Mouse (Mus musculus) macrophage (primary cell): ENCODE results near the gene Neurl4. TPM values are rescaled to one million over a fixed set of nuclear protein-coding genes. Genes with fewer than 3 reads are reported as not detected.
A peak's percentile ranks its signal among the peaks of the same experiment; 100 is the strongest.
"Not testable (repeated sequence)": the region's sequence is repeated elsewhere in the genome, so short reads cannot be mapped to it uniquely, and the experiment has no call there.

Source experiments
- H3K27ac ChIP-seq: fragments of 350-480 bp; formaldehyde crosslinking; 2 replicates; pipeline ENCODE4 v1.9.0; 2021
- H3K36me3 ChIP-seq: fragments of 350-480 bp; formaldehyde crosslinking; 2 replicates; pipeline ENCODE4 v1.9.0; 2021; ENCODE audit errors: inconsistent target
- H3K4me3 ChIP-seq: fragments of 350-480 bp; formaldehyde crosslinking; 2 replicates; pipeline ENCODE4 v1.9.0; 2021; ENCODE audit errors: inconsistent target
- H3K79me2 ChIP-seq: fragments of 350-480 bp; formaldehyde crosslinking; 2 replicates; pipeline ENCODE4 v1.9.0; 2021; ENCODE audit errors: inconsistent target
- WGBS: methylation state at CpG from one replicate; pipeline ENCODE4 v1.1.7; 2026; ENCODE audit warnings: inconsistent platforms; ENCODE audit not compliant: missing documents; 5-methylcytosine and 5-hydroxymethylcytosine counted together
- polyA plus RNA-seq: library from polyadenylated mRNA; stranded (reverse); fragments of 250-400 nt; gene quantifications from 3 replicates; pipeline ENCODE4 v1.2.4, GENCODE M21; 2018; ENCODE audit warnings: inconsistent platforms

Neurl4 gene
- polyA plus RNA-seq, 1 experiment from 2014 or later, result 14.9 TPM

GRCm38 (mm10) chr11:69927501-69927900 is 26.6 kb downstream of the Neurl4 start:
- H3K79me2 ChIP-seq, result no peaks in the 10 kb centered on the region
- H3K4me3 ChIP-seq, result no peak overlapping the region
- no peaks in the 10 kb centered on the region for H3K36me3 ChIP-seq
- WGBS, result 95% methylated on average over 2 of the region's 2 CpGs
- H3K27ac ChIP-seq, result no peak overlapping the region

GRCm38 (mm10) chr11:69929712-69930111 is 28.8 kb downstream of the Neurl4 start:
- Histone ChIP-seq H3K79me2 (no peaks in the 10 kb centered on the region), H3K4me3 (no peak overlapping the region), H3K27ac (no peak overlapping the region), H3K36me3 (no peaks in the 10 kb centered on the region)
- WGBS, result 57% methylated on average over 4 of the region's 4 CpGs

- not testable (repeated sequence) for H3K36me3 ChIP-seq, H3K27ac ChIP-seq, H3K79me2 ChIP-seq, H3K4me3 ChIP-seq
- 89% methylated on average over 8 of the region's 8 CpGs for WGBS
These were observed 29.3 kb downstream of the Neurl4 start for GRCm38 (mm10) chr11:69930176-69930575.

GRCm38 (mm10) chr11:69930967-69931537 is 30.2 kb downstream of the Neurl4 start:
- no peak overlapping the region for H3K4me3 ChIP-seq
- H3K79me2 ChIP-seq, result no peaks in the 10 kb centered on the region
- peak overlapping the region; percentile 33 for H3K27ac ChIP-seq
- WGBS, result 5% methylated on average over 3 of the region's 3 CpGs
- no peaks in the 10 kb centered on the region for H3K36me3 ChIP-seq

- H3K36me3 ChIP-seq, result no peaks in the 10 kb centered on the region
- no peak overlapping the region for H3K4me3 ChIP-seq
- WGBS, result 28% methylated on average over 7 of the region's 8 CpGs
- peak overlapping the region; percentile 33; the same call in 1 of the 2 replicates for H3K27ac ChIP-seq
- no peaks in the 10 kb centered on the region for H3K79me2 ChIP-seq
These were observed 30.9 kb downstream of the Neurl4 start for GRCm38 (mm10) chr11:69931769-69932168.

GRCm38 (mm10) chr11:69932254-69932653 is 31.4 kb downstream of the Neurl4 start:
- WGBS, result 72% methylated on average over 3 of the region's 3 CpGs
- Histone ChIP-seq H3K36me3 (no peaks in the 10 kb centered on the region), H3K4me3 (no peak overlapping the region), H3K79me2 (no peaks in the 10 kb centered on the region), H3K27ac (no peak overlapping the region)

GRCm38 (mm10) chr11:69933066-69933465 is 32.2 kb downstream of the Neurl4 start:
- Histone ChIP-seq H3K79me2 (no peaks in the 10 kb centered on the region), H3K27ac (no peak overlapping the region), H3K4me3 (no peak overlapping the region), H3K36me3 (no peaks in the 10 kb centered on the region)
- WGBS, result 71% methylated on average over 4 of the region's 4 CpGs

- Histone ChIP-seq H3K79me2 (no peaks in the 10 kb centered on the region), H3K4me3 (no peak overlapping the region), H3K36me3 (no peaks in the 10 kb centered on the region), H3K27ac (no peak overlapping the region)
- 2% methylated on average over 17 of the region's 18 CpGs for WGBS
These were observed 33.3 kb downstream of the Neurl4 start for GRCm38 (mm10) chr11:69934169-69934568.

- Histone ChIP-seq H3K79me2 (no peaks in the 10 kb centered on the region), H3K27ac (no peak overlapping the region), H3K36me3 (no peaks in the 10 kb centered on the region), H3K4me3 (no peak overlapping the region)
- WGBS, result 22% methylated on average over 6 of the region's 6 CpGs
These were observed 33.8 kb downstream of the Neurl4 start for GRCm38 (mm10) chr11:69934681-69935080.

- Histone ChIP-seq H3K36me3 (no peaks in the 10 kb centered on the region), H3K79me2 (no peaks in the 10 kb centered on the region), H3K27ac (no peak within 1 kb of the TSS), H3K4me3 (no peak within 1 kb of the TSS)
- WGBS, result 2% methylated on average over 62 of the region's 62 CpGs
These were observed 34.4 kb downstream of the Neurl4 start, which contains the start of gene Ybx2 for GRCm38 (mm10) chr11:69935137-69935879. Ybx2 (plus strand) TSS chr11:69935796.

GRCm38 (mm10) chr11:69936156-69936555 is 35.3 kb downstream of the Neurl4 start:
- H3K36me3 ChIP-seq, result no peaks in the 10 kb centered on the region
- no peaks in the 10 kb centered on the region for H3K79me2 ChIP-seq
- H3K4me3 ChIP-seq, result no peak overlapping the region
- 2% methylated on average over 25 of the region's 30 CpGs for WGBS
- H3K27ac ChIP-seq, result no peak overlapping the region

- 74% methylated on average over 8 of the region's 9 CpGs for WGBS
- H3K36me3 ChIP-seq, result no peaks in the 10 kb centered on the region
- no peak overlapping the region for H3K27ac ChIP-seq
- no peak overlapping the region for H3K4me3 ChIP-seq
- H3K79me2 ChIP-seq, result no peaks in the 10 kb centered on the region
These were observed 36.0 kb downstream of the Neurl4 start for GRCm38 (mm10) chr11:69936714-69937347.

- no peak overlapping the region for H3K4me3 ChIP-seq
- H3K27ac ChIP-seq, result no peak overlapping the region
- no peaks in the 10 kb centered on the region for H3K79me2 ChIP-seq
- WGBS, result 52% methylated on average over 4 of the region's 4 CpGs
- H3K36me3 ChIP-seq, result no peaks in the 10 kb centered on the region
These were observed 36.5 kb downstream of the Neurl4 start for GRCm38 (mm10) chr11:69937385-69937784.

- Histone ChIP-seq H3K27ac (no peak overlapping the region), H3K79me2 (no peaks in the 10 kb centered on the region), H3K36me3 (no peaks in the 10 kb centered on the region), H3K4me3 (no peak overlapping the region)
- 77% methylated on average over 5 of the region's 5 CpGs for WGBS
These were observed 37.0 kb downstream of the Neurl4 start for GRCm38 (mm10) chr11:69937834-69938233.

GRCm38 (mm10) chr11:69938401-69938979 is 37.6 kb downstream of the Neurl4 start:
- WGBS, result 80% methylated on average over 9 of the region's 9 CpGs
- no peaks in the 10 kb centered on the region for H3K36me3 ChIP-seq
- no peak overlapping the region for H3K27ac ChIP-seq
- H3K4me3 ChIP-seq, result no peak overlapping the region
- H3K79me2 ChIP-seq, result no peaks in the 10 kb centered on the region
